ENCODE assay signal across 20 mouse cellular contexts in genomic region chr12:98108039-98108438, GRCm38 (mm10).
DNase-seq lines count a peak whose midpoint lies in the region; ATAC-seq and TF ChIP-seq lines count a peak whose summit lies in the region.
"Had no signal": no experiment of that assay in that cellular context is flagged by ENCODE, and none has a peak within 500 bp of the region (broad histone marks: within the 10 kb centered on the region; RNA-seq: fewer than 3 reads in every experiment).

No protein-coding gene starts in this region.

- H3K4me1 ChIP-seq in embryonic facial prominence, embryonic 10.5 days, result peaks cover 14% of the 10 kb centered on the region
- peaks cover 22% of the 10 kb centered on the region; the same call in 1 of the 2 replicates for H3K4me1 ChIP-seq in limb, embryonic 14.5 days (ENCODE audit: control insufficient read depth, insufficient read depth, low read length)
- H3K4me1 ChIP-seq: heart, embryonic 15.5 days; liver, embryonic 13.5 days had no signal

- H3K36me3 ChIP-seq in embryonic facial prominence, embryonic 10.5 days (replicated peaks), result no peaks in the 10 kb centered on the region
- no peaks in the 10 kb centered on the region for H3K36me3 ChIP-seq in limb, embryonic 14.5 days (ENCODE audit: control insufficient read depth, insufficient read depth, low read length)
- H3K36me3 ChIP-seq: heart, embryonic 15.5 days; liver, embryonic 13.5 days; midbrain, embryonic 12.5 days had no signal

- no peaks in the 10 kb centered on the region for H3K9me3 ChIP-seq in embryonic facial prominence, embryonic 10.5 days
- no peaks in the 10 kb centered on the region for H3K9me3 ChIP-seq in limb, embryonic 14.5 days (ENCODE audit: control insufficient read depth, low read length)
- H3K9me3 ChIP-seq: heart, embryonic 15.5 days; liver, embryonic 13.5 days; midbrain, embryonic 12.5 days had no signal

- H3K4me3 ChIP-seq in left cerebral cortex, adult 2 months, result no peak overlapping the region
- no peak overlapping the region for H3K4me3 ChIP-seq in embryonic facial prominence, embryonic 10.5 days
- H3K4me3 ChIP-seq in limb, embryonic 14.5 days (replicated peaks; ENCODE audit: low read length), result no peak overlapping the region
- H3K4me3 ChIP-seq: heart, embryonic 15.5 days; liver, embryonic 13.5 days; midbrain, embryonic 12.5 days; myocyte had no signal

- H3K27ac ChIP-seq in left cerebral cortex, adult 2 months, result peak overlapping the region; percentile 15; the same call in 1 of the 2 replicates
- H3K27ac ChIP-seq in embryonic facial prominence, embryonic 10.5 days (replicated peaks), result no peak overlapping the region
- no peak overlapping the region for H3K27ac ChIP-seq in limb, embryonic 14.5 days (replicated peaks; ENCODE audit: low read depth, low read length)
- H3K27ac ChIP-seq: heart, embryonic 15.5 days; hindbrain, postnatal 0 days; liver, embryonic 13.5 days; macrophage; midbrain, embryonic 12.5 days had no signal

- H3K27me3 ChIP-seq in embryonic facial prominence, embryonic 10.5 days (replicated peaks; ENCODE audit: low read depth, poor library complexity, severe bottlenecking), result no peaks in the 10 kb centered on the region
- no peaks in the 10 kb centered on the region for H3K27me3 ChIP-seq in limb, embryonic 14.5 days (ENCODE audit: control insufficient read depth, insufficient read depth, low read length)
- H3K27me3 ChIP-seq: heart, embryonic 15.5 days; liver, embryonic 13.5 days; midbrain, embryonic 12.5 days had no signal

- ATAC-seq in limb, embryonic 14.5 days (ENCODE audit: low FRiP score, low read depth), result peak; percentile 69; the same call in 1 of the 2 replicates
- ATAC-seq: hindbrain, postnatal 0 days had no signal

- DNase-seq in left cerebral cortex, adult 2 months (ENCODE audit: extremely low spot score in 1 of 2, low spot score in 2 of 2), result no peak
- no peak for DNase-seq in left cerebral cortex, postnatal 10 days (ENCODE audit: extremely low spot score in 1 of 2, low spot score in 2 of 2)
- peak; percentile 45 for DNase-seq in embryonic facial prominence, embryonic 10.5 days (ENCODE audit: low spot score)
- peak; percentile 27 for DNase-seq in fibroblast of lung, adult 2 months (ENCODE audit: low read depth)
- peak; percentile 40 for DNase-seq in limb, embryonic 14.5 days (ENCODE audit: low spot score)
- no peak for DNase-seq in B cell, adult 2 months
- DNase-seq in right cerebral cortex, postnatal 25 days, result no peak
- DNase-seq in lung, postnatal 10 days, result no peak
- DNase-seq: cerebellum, adult 18-20 months; heart, postnatal 4 days; kidney, adult 11 months; layer of hippocampus, postnatal 36 days; liver, embryonic 13.5 days; lung, embryonic 14.5 days; right cerebral cortex, postnatal 4 days had no signal

- intact Hi-C loops in left cerebral cortex, adult 2 months (cut with DNase I), result loop anchor here (5.0 kb wide), 1 partner anchor 126 kb away; no protein-coding TSS in a partner anchor
- intact Hi-C loops in left cerebral cortex, postnatal 10 days (cut with DNase I), result no loop called here

- no peak for TF ChIP-seq CTCF in left cerebral cortex, adult 2 months (IDR thresholded peaks at IDR 0.05)

- WGBS in embryonic facial prominence, embryonic 10.5 days, result 49% methylated on average over 9 of the region's 9 CpGs
- WGBS in limb, embryonic 14.5 days, result 34% methylated on average over 9 of the region's 9 CpGs

- no peak overlapping the region for H3K9ac ChIP-seq in limb, embryonic 14.5 days (ENCODE audit: low read depth, low read length, severe bottlenecking)
- H3K9ac ChIP-seq: heart, embryonic 15.5 days; liver, embryonic 13.5 days; lung, embryonic 14.5 days; midbrain, embryonic 12.5 days had no signal

- no peak overlapping the region for H3K4me2 ChIP-seq in limb, embryonic 14.5 days (replicated peaks; ENCODE audit: low read depth, low read length, severe bottlenecking)
- H3K4me2 ChIP-seq: heart, embryonic 15.5 days; liver, embryonic 13.5 days; lung, embryonic 14.5 days; midbrain, embryonic 12.5 days had no signal

- TF ChIP-seq POLR2A in limb, embryonic 14.5 days (IDR thresholded peaks at IDR 0.05; ENCODE audit: borderline replicate concordance, extremely low read depth, insufficient read depth, insufficient read length), result no peak

Comparison
In these comparisons a context has a peak if more than half of its experiments do, and no peak if none do; other contexts are left out.
1. DNase-seq: peak in embryonic facial prominence, embryonic 10.5 days (single experiment), fibroblast of lung, adult 2 months (single experiment) and limb, embryonic 14.5 days (single experiment); none in left cerebral cortex, adult 2 months (0 of 2), left cerebral cortex, postnatal 10 days (0 of 2), B cell, adult 2 months (0 of 2), right cerebral cortex, postnatal 25 days (single experiment) and lung, postnatal 10 days (single experiment).